Mouse (Mus musculus): Measurements from ENCODE around the gene Junb. TPM values are rescaled to one million over a fixed set of nuclear protein-coding genes. Genes with fewer than 3 reads are reported as not detected.

Gene Junb
- polyA plus RNA-seq, 1 experiment from 2014 or later = 15.3 TPM

DNA sequence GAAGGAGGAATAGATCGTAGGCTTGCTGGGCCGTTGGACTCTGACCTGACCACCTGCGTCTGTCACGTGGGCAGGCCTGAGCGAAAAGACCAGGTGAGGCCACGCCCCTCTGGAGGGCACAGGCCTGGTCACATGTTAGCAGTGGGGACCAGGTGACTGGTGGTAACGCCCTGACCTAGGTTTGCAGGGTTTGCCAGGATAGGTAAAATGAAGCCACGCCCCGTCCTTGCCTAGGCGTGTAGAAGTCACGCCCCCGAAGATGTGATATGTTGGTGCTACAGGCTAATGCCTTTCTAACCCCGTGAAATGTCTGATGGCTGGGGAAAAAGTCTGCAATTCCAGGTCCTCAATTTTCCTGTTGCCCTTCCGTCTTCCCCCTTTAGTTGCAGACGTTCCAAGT is 12.3 kb upstream of the Junb start:
- Histone ChIP-seq H3K4me2 (ENCODE audit: low read depth, low read length) (peak overlapping the region; percentile 92), H3K9me3 (replicated peaks; ENCODE audit: control insufficient read depth, low read length) (no peaks in the 10 kb centered on the region), H3K36me3 (ENCODE audit: control insufficient read depth, insufficient read depth) (no peaks in the 10 kb centered on the region), H3K27me3 (ENCODE audit: control insufficient read depth, insufficient read depth, low read length) (peaks cover 5% of the 10 kb centered on the region; the same call in 1 of the 2 replicates), H3K27ac (ENCODE audit: low read length) (0 out of 2 replicates have a peak overlapping the region, but pooled peaks have one; percentile 32), H3K9ac (ENCODE audit: low read length) (peak overlapping the region; percentile 74), H3K4me3 (ENCODE audit: low read length) (peak overlapping the region; percentile 68), H3K4me1 (ENCODE audit: control insufficient read depth, insufficient read depth, low read length) (peaks cover 14% of the 10 kb centered on the region)
- WGBS = 2% methylated on average over 15 of the region's 15 CpGs
- ATAC-seq (replicated peaks; ENCODE audit: extremely low read depth, insufficient read depth, low FRiP score) = peak; percentile 12

DNA sequence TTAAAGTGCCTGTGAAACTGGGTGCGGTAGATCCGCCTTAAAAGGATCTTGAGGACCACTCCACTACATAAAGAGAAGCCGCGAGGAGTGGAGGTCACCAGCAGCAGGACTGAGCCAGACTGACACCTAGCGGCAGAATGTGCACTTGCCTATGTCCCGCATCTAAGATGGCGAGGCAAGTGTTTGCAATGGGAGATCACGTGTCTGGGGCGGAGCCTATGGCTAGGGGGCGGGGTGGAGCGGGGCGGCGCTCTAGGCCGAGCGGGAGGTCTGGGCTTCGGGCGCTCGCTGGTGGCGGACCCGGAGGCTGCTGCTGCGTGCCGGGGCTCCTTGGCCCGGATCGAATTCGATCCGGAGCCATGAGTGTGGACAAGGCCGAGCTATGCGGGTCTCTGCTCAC is 11.8 kb upstream of the Junb start, which contains the start of gene Hook2:
Hook2 (plus strand) TSS at position 255 of the 400 bp plus-strand sequence.
- peak within 1 kb of the TSS; percentile 75 for H3K27ac ChIP-seq (ENCODE audit: low read length)
- WGBS = 0% methylated on average over 28 of the region's 28 CpGs
- peak within 1 kb of the TSS; percentile 74 for H3K9ac ChIP-seq (ENCODE audit: low read length)
- peak; percentile 90 for ATAC-seq (replicated peaks; ENCODE audit: extremely low read depth, insufficient read depth, low FRiP score)
- H3K9me3 ChIP-seq (replicated peaks; ENCODE audit: control insufficient read depth, low read length) = no peaks in the 10 kb centered on the region
- H3K27me3 ChIP-seq (ENCODE audit: control insufficient read depth, insufficient read depth, low read length) = peaks cover 5% of the 10 kb centered on the region; the same call in 1 of the 2 replicates
- peak within 1 kb of the TSS; percentile 92 for H3K4me2 ChIP-seq (ENCODE audit: low read depth, low read length)
- peaks cover 17% of the 10 kb centered on the region for H3K4me1 ChIP-seq (ENCODE audit: control insufficient read depth, insufficient read depth, low read length)
- peak within 1 kb of the TSS; percentile 68 for H3K4me3 ChIP-seq (ENCODE audit: low read length)
- no peaks in the 10 kb centered on the region for H3K36me3 ChIP-seq (ENCODE audit: control insufficient read depth, insufficient read depth)

DNA sequence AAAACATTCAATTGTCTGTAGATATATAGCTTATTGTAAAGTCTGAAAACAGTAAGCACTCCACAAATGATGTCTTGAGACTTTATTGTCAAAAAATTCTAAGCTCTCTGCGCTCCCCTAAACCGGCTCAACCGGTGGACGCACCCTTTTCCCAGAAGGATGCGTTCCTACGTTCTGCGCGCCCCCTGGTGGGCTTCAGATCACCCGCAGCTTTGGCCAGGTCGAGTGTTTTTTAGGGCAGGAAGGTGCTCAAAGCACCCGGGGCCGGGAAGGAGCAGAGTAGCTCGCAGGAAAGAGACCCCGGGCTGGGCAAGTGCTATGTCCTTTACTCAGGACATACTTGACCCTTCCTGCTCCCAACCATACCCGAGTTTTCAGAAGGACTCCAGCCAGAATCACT is 11.3 kb upstream of the Junb start:
- Histone ChIP-seq H3K4me3 (ENCODE audit: low read length) (peak overlapping the region; percentile 68), H3K4me2 (ENCODE audit: low read depth, low read length) (peak overlapping the region; percentile 92), H3K9ac (ENCODE audit: low read length) (peak overlapping the region; percentile 74), H3K4me1 (ENCODE audit: control insufficient read depth, insufficient read depth, low read length) (peaks cover 23% of the 10 kb centered on the region), H3K36me3 (ENCODE audit: control insufficient read depth, insufficient read depth) (no peaks in the 10 kb centered on the region), H3K9me3 (replicated peaks; ENCODE audit: control insufficient read depth, low read length) (no peaks in the 10 kb centered on the region), H3K27me3 (ENCODE audit: control insufficient read depth, insufficient read depth, low read length) (peaks cover 3% of the 10 kb centered on the region; the same call in 1 of the 2 replicates), H3K27ac (ENCODE audit: low read length) (peak overlapping the region; percentile 75)
- peak; percentile 61 for ATAC-seq (replicated peaks; ENCODE audit: extremely low read depth, insufficient read depth, low FRiP score)
- under 1% methylated on average over 15 of the region's 15 CpGs for WGBS

DNA sequence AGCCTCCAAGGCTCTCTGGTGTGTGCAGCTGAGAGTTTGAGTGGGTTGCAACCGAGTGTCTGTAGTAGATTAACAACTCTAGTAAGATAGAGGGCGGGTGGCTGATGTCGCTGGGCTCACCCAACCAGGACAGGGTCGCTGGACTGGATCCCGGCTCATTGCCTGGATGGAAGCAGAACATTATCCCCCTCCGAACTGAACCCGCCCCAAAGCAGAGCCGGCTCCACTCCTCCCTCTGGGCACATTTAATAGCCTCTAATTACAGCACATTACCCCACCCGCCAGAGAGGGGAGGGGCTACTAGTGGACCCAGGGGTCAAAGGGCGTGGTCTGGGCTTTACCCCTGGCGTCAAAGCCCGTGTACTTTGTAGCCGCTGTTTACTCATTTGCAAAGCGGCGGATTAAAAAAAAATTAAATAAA is 10.8 kb upstream of the Junb start:
- no peaks in the 10 kb centered on the region for H3K36me3 ChIP-seq (ENCODE audit: control insufficient read depth, insufficient read depth)
- H3K27me3 ChIP-seq (ENCODE audit: control insufficient read depth, insufficient read depth, low read length) = peaks cover under 1% of the 10 kb centered on the region; the same call in 1 of the 2 replicates
- no peak overlapping the region for H3K4me3 ChIP-seq (ENCODE audit: low read length)
- H3K4me1 ChIP-seq (ENCODE audit: control insufficient read depth, insufficient read depth, low read length) = peaks cover 28% of the 10 kb centered on the region
- H3K27ac ChIP-seq (ENCODE audit: low read length) = no peak overlapping the region
- no peaks in the 10 kb centered on the region for H3K9me3 ChIP-seq (replicated peaks; ENCODE audit: control insufficient read depth, low read length)
- H3K9ac ChIP-seq (ENCODE audit: low read length) = peak overlapping the region; percentile 35; the same call in 1 of the 2 replicates
- no peak for ATAC-seq (replicated peaks; ENCODE audit: extremely low read depth, insufficient read depth, low FRiP score)
- H3K4me2 ChIP-seq (ENCODE audit: low read depth, low read length) = peak overlapping the region; percentile 92; the same call in 1 of the 2 replicates
- WGBS = 17% methylated on average over 15 of the region's 15 CpGs

DNA sequence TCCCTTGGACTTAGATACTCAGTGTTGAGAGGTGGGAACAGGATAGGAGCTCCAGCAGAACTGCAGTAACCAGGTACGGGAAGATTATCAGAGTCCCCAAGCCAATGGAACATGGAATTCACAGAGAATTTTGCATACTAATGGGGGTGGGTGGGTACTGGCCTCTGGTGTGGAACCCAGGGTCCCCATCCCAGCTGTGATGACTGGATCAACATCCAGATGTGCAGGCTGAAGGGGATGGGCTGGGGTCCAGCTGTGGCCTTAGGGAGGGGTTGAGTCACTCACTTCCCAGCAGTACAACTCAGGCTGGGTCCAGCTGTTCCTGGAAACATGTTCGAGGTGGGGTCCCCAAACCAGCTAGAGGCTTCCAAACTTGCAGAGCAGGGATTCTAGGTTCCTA is 9.4 kb upstream of the Junb start:
- Histone ChIP-seq H3K4me1 (ENCODE audit: control insufficient read depth, insufficient read depth, low read length) (peaks cover 30% of the 10 kb centered on the region), H3K9me3 (replicated peaks; ENCODE audit: control insufficient read depth, low read length) (no peaks in the 10 kb centered on the region), H3K4me3 (ENCODE audit: low read length) (no peak overlapping the region), H3K27ac (ENCODE audit: low read length) (no peak overlapping the region), H3K36me3 (ENCODE audit: control insufficient read depth, insufficient read depth) (no peaks in the 10 kb centered on the region), H3K9ac (ENCODE audit: low read length) (no peak overlapping the region), H3K4me2 (ENCODE audit: low read depth, low read length) (no peak overlapping the region), H3K27me3 (ENCODE audit: control insufficient read depth, insufficient read depth, low read length) (no peaks in the 10 kb centered on the region)
- WGBS = 61% methylated on average over 2 of the region's 2 CpGs
- ATAC-seq (replicated peaks; ENCODE audit: extremely low read depth, insufficient read depth, low FRiP score) = no peak

DNA sequence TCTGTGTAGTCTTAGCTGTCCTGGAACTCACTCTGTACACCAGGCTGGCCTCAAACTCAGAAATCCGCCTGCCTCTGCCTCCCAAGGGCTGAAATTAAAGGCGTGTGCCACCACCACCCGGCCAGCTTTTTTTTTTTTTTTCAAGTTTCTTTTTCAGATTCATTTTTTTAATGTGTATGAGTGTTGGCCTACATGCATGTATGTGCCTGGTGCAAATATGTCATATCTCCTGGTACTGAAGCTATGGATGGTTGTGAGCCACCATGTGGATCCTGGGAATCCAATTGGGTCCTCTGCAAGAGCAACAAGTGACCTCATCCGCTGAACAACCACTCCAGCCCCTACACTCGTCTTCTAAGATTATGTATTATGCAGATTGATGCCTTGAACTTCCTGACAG is 8.9 kb upstream of the Junb start:
- H3K9me3 ChIP-seq (replicated peaks; ENCODE audit: control insufficient read depth, low read length) = no peaks in the 10 kb centered on the region
- H3K4me1 ChIP-seq (ENCODE audit: control insufficient read depth, insufficient read depth, low read length) = peaks cover 30% of the 10 kb centered on the region
- no peak overlapping the region for H3K4me2 ChIP-seq (ENCODE audit: low read depth, low read length)
- no peak overlapping the region for H3K9ac ChIP-seq (ENCODE audit: low read length)
- WGBS = 80% methylated on average over 5 of the region's 5 CpGs
- H3K27me3 ChIP-seq (ENCODE audit: control insufficient read depth, insufficient read depth, low read length) = no peaks in the 10 kb centered on the region
- no peaks in the 10 kb centered on the region for H3K36me3 ChIP-seq (ENCODE audit: control insufficient read depth, insufficient read depth)
- ATAC-seq (replicated peaks; ENCODE audit: extremely low read depth, insufficient read depth, low FRiP score) = no peak
- H3K27ac ChIP-seq (ENCODE audit: low read length) = no peak overlapping the region
- no peak overlapping the region for H3K4me3 ChIP-seq (ENCODE audit: low read length)

DNA sequence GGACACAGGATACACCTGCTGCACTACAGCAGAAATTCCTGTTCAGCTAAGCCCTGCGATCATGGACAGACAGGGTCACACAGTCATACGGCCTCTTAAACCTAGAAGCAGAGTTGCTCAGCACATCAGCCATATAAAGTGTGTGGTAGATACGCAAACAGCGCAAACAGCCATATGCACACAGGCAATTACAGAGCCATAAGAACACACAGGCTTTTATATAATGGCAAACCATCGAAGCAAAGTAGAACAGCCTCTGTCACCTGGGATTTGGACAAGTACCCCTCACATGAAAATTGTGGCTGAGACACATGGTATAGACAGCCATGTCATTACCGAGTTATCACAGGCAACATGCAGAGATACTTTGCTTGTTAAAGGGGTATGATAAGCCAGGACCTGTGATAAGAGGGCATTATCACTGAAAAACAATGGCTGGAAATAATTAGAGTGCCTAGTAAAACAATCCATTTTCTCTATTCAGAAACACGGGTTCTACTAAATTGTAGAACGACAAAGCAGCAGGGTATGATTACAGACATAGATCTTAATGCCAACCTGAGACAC is 7.9 kb upstream of the Junb start:
- peak overlapping the region; percentile 76 for H3K9ac ChIP-seq (ENCODE audit: low read length)
- H3K4me1 ChIP-seq (ENCODE audit: control insufficient read depth, insufficient read depth, low read length) = peaks cover 34% of the 10 kb centered on the region
- H3K4me2 ChIP-seq (ENCODE audit: low read depth, low read length) = peak overlapping the region; percentile 97
- H3K4me3 ChIP-seq (ENCODE audit: low read length) = peak overlapping the region; percentile 66
- peak overlapping the region; percentile 60; the same call in 1 of the 2 replicates for H3K27ac ChIP-seq (ENCODE audit: low read length)
- H3K36me3 ChIP-seq (ENCODE audit: control insufficient read depth, insufficient read depth) = no peaks in the 10 kb centered on the region
- no peaks in the 10 kb centered on the region for H3K27me3 ChIP-seq (ENCODE audit: control insufficient read depth, insufficient read depth, low read length)
- 36% methylated on average over 8 of the region's 8 CpGs for WGBS
- no peaks in the 10 kb centered on the region for H3K9me3 ChIP-seq (replicated peaks; ENCODE audit: control insufficient read depth, low read length)
- no peak for ATAC-seq (replicated peaks; ENCODE audit: extremely low read depth, insufficient read depth, low FRiP score)

DNA sequence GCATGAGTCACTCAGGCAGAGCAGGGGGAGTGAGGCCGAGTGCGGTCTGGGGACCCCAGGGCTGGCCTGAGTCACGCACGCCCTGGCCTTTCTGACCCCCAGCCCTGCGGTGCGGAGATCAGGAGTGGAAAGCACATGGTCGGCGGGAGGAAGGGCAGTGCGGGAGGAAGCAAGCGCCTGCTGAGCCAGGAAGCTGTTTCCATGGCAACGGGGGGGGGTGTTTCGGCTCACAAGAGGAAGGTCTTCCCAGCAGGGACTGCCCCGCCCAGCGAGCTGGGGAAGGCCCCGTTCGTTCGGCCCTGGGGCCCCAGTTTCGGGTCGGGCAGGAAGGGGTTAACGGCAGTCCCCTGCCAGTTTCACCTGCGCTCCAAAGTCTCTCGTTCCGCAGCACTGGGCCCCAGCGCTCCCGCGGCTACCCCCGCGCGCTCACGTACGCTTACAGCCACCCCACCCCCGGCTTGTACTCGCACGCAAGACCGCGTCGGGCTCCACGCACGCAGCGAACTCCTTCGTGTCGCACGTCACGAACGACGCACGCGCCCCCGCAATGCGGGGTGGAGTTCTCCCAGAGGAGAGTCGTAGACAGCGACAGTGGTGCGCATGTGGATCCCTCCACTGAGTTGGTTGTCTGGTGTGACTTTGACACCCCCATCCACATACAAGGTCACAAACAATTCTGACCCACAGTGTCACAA is 7.3 kb upstream of the Junb start:
- Histone ChIP-seq H3K4me2 (ENCODE audit: low read depth, low read length) (peak overlapping the region; percentile 97), H3K27me3 (ENCODE audit: control insufficient read depth, insufficient read depth, low read length) (no peaks in the 10 kb centered on the region), H3K9ac (ENCODE audit: low read length) (peak overlapping the region; percentile 76), H3K27ac (ENCODE audit: low read length) (peak overlapping the region; percentile 72), H3K36me3 (ENCODE audit: control insufficient read depth, insufficient read depth) (no peaks in the 10 kb centered on the region), H3K4me1 (ENCODE audit: control insufficient read depth, insufficient read depth, low read length) (peaks cover 36% of the 10 kb centered on the region), H3K4me3 (ENCODE audit: low read length) (peak overlapping the region; percentile 66), H3K9me3 (replicated peaks; ENCODE audit: control insufficient read depth, low read length) (no peaks in the 10 kb centered on the region)
- WGBS = under 1% methylated on average over 53 of the region's 53 CpGs
- ATAC-seq (replicated peaks; ENCODE audit: extremely low read depth, insufficient read depth, low FRiP score) = peak; percentile 26; the same call in 1 of the 2 replicates

DNA sequence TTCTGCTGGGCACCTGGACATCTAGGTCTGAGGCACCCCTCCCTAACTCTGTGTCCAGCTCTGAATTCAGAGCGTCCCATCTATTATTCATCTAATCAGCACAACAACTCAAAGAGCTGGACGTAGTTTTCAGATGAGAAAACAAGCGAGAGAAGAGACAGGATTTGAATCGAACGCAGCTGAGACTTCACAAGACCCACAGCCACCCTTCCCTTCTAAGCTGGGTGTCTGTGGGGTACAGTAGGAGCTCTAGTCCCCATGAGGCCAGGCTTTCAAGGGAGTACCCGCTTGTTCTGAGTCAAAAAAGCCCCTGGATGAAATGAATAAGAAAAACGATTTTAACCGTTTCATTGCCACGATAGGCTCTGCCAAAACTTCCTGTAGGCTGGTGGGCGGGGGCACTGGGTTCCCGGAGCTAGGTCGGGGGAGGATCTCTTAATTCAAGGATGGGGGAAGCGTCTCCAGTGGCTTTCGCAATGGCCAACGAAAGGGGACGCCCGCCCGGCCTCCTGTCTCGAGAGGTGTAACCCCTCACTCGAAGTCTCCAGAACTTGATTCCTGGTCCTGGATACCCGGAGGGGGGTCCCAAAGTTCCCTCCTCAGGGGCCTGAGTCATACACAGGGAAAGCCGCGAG is 6.6 kb upstream of the Junb start:
- Histone ChIP-seq H3K4me2 (ENCODE audit: low read depth, low read length) (peak overlapping the region; percentile 97), H3K27me3 (ENCODE audit: control insufficient read depth, insufficient read depth, low read length) (no peaks in the 10 kb centered on the region), H3K27ac (ENCODE audit: low read length) (peak overlapping the region; percentile 72), H3K9ac (ENCODE audit: low read length) (peak overlapping the region; percentile 76), H3K4me3 (ENCODE audit: low read length) (peak overlapping the region; percentile 66), H3K9me3 (replicated peaks; ENCODE audit: control insufficient read depth, low read length) (no peaks in the 10 kb centered on the region), H3K4me1 (ENCODE audit: control insufficient read depth, insufficient read depth, low read length) (peaks cover 40% of the 10 kb centered on the region), H3K36me3 (ENCODE audit: control insufficient read depth, insufficient read depth) (no peaks in the 10 kb centered on the region)
- WGBS = 3% methylated on average over 23 of the region's 23 CpGs
- ATAC-seq (replicated peaks; ENCODE audit: extremely low read depth, insufficient read depth, low FRiP score) = no peak

Data from heart, embryonic 16.5 days (tissue).